Mouse (Mus musculus) hindbrain, embryonic 13.5 days (tissue): ENCODE results near the gene Mtfp1. TPM values are rescaled to one million over a fixed set of nuclear protein-coding genes. Genes with fewer than 3 reads are reported as not detected.
A peak's percentile ranks its signal among the peaks of the same experiment; 100 is the strongest.
"Not testable (repeated sequence)": the region's sequence is repeated elsewhere in the genome, so short reads cannot be mapped to it uniquely, and the experiment has no call there.

Experiments
- ATAC-seq: fragments of 200-750 bp; cut with Nextera tagmentation; 2 replicates; pipeline ENCODE4 v1.8.0; 2017; ENCODE audit warnings: moderate TSS enrichment; ENCODE audit not compliant: low FRiP score
- H3K27ac ChIP-seq: fragments of 300-500 bp; sonication (generic); 2 replicates; pipeline ENCODE4 v1.5.1; 2015; ENCODE audit warnings: inconsistent platforms, mild to moderate bottlenecking, moderate library complexity
- H3K27me3 ChIP-seq: fragments of 300-500 bp; sonication (generic); 2 replicates; pipeline ENCODE4 v1.6.1; 2015; ENCODE audit warnings: mild to moderate bottlenecking, inconsistent platforms
- H3K36me3 ChIP-seq: fragments of 300-500 bp; sonication (generic); 2 replicates; pipeline ENCODE4 v1.6.1; 2015; ENCODE audit warnings: mild to moderate bottlenecking, inconsistent platforms
- H3K4me1 ChIP-seq: fragments of 300-500 bp; sonication (generic); replicated peaks from 2 replicates; pipeline ENCODE4 v1.6.1; 2015; ENCODE audit warnings: inconsistent platforms
- H3K4me2 ChIP-seq: fragments of 300-500 bp; sonication (generic); 2 replicates; pipeline ENCODE4 v1.6.1; 2015; ENCODE audit warnings: inconsistent platforms, mild to moderate bottlenecking, moderate library complexity
- H3K4me3 ChIP-seq: fragments of 300-500 bp; sonication (generic); 2 replicates; pipeline ENCODE4 v1.5.1; 2015; ENCODE audit warnings: mild to moderate bottlenecking, inconsistent platforms
- H3K9ac ChIP-seq: fragments of 300-500 bp; sonication (generic); 2 replicates; pipeline ENCODE4 v1.6.1; 2015; ENCODE audit warnings: mild to moderate bottlenecking, inconsistent platforms
- H3K9me3 ChIP-seq: fragments of 300-500 bp; sonication (generic); 2 replicates; pipeline ENCODE4 v1.6.1; 2016; ENCODE audit warnings: inconsistent platforms
- WGBS: fragments of 180-500 bp; shearing (Covaris S2); methylation state at CpG from one replicate; pipeline ENCODE4 v1.1.7; 2015; 5-methylcytosine and 5-hydroxymethylcytosine counted together
- polyA plus RNA-seq: library from polyadenylated mRNA; unstranded; fragments of >200 nt; fragmentation: Nextera tagmentation; extraction: Ambion mirVana; gene quantifications from 2 replicates; pipeline ENCODE4 v1.2.1, GENCODE M21; 2015

Mtfp1 gene
- polyA plus RNA-seq, 1 experiment from 2014 or later: 5.7 TPM

- WGBS: 79% methylated on average over 10 of the region's 10 CpGs
- H3K4me1 ChIP-seq: peaks cover 12% of the 10 kb centered on the region
- peaks cover 22% of the 10 kb centered on the region for H3K27me3 ChIP-seq
- H3K4me3 ChIP-seq: no peak within 1 kb of the TSS
- H3K27ac ChIP-seq: no peak within 1 kb of the TSS
- no peak within 1 kb of the TSS for H3K4me2 ChIP-seq
- H3K9me3 ChIP-seq: peaks cover 12% of the 10 kb centered on the region; the same call in 1 of the 2 replicates
- ATAC-seq: no peak
- H3K36me3 ChIP-seq: no peaks in the 10 kb centered on the region
- H3K9ac ChIP-seq: no peak within 1 kb of the TSS
Measured at GRCm38 (mm10) chr11:4122742-4123579, 27.7 kb upstream of the Mtfp1 start, which contains the start of gene Sec14l2. Sec14l2 (minus strand) TSS chr11:4123415.

GRCm38 (mm10) chr11:4122226-4122625, 27.0 kb upstream of the Mtfp1 start:
- Histone ChIP-seq H3K36me3 (no peaks in the 10 kb centered on the region), H3K9me3 (peaks cover 12% of the 10 kb centered on the region; the same call in 1 of the 2 replicates), H3K9ac (no peak overlapping the region), H3K4me2 (no peak overlapping the region), H3K4me1 (peaks cover 20% of the 10 kb centered on the region), H3K4me3 (no peak overlapping the region), H3K27me3 (peaks cover 22% of the 10 kb centered on the region), H3K27ac (no peak overlapping the region)
- 70% methylated on average over 5 of the region's 5 CpGs for WGBS
- no peak for ATAC-seq

- Histone ChIP-seq H3K27me3 (peaks cover 26% of the 10 kb centered on the region), H3K36me3 (no peaks in the 10 kb centered on the region), H3K4me3 (no peak overlapping the region), H3K27ac (no peak overlapping the region), H3K4me2 (no peak overlapping the region), H3K4me1 (peaks cover 24% of the 10 kb centered on the region), H3K9me3 (peaks cover 7% of the 10 kb centered on the region; the same call in 1 of the 2 replicates), H3K9ac (no peak overlapping the region)
- no peak for ATAC-seq
- 83% methylated on average over 3 of the region's 3 CpGs for WGBS
Measured at GRCm38 (mm10) chr11:4121691-4122090, 26.4 kb upstream of the Mtfp1 start.

GRCm38 (mm10) chr11:4119635-4120034, 24.4 kb upstream of the Mtfp1 start:
- 80% methylated on average over 5 of the region's 5 CpGs for WGBS
- H3K9ac ChIP-seq: no peak overlapping the region
- H3K27me3 ChIP-seq: peaks cover 31% of the 10 kb centered on the region
- no peak for ATAC-seq
- no peak overlapping the region for H3K4me3 ChIP-seq
- no peaks in the 10 kb centered on the region for H3K9me3 ChIP-seq
- H3K27ac ChIP-seq: no peak overlapping the region
- H3K36me3 ChIP-seq: no peaks in the 10 kb centered on the region
- no peak overlapping the region for H3K4me2 ChIP-seq
- H3K4me1 ChIP-seq: peaks cover 31% of the 10 kb centered on the region

GRCm38 (mm10) chr11:4118081-4118921, 23.1 kb upstream of the Mtfp1 start:
- Histone ChIP-seq H3K4me1 (peaks cover 31% of the 10 kb centered on the region), H3K27ac (peak overlapping the region; percentile 42), H3K36me3 (no peaks in the 10 kb centered on the region), H3K9me3 (no peaks in the 10 kb centered on the region), H3K4me3 (peak overlapping the region; percentile 54), H3K27me3 (peaks cover 31% of the 10 kb centered on the region), H3K9ac (peak overlapping the region; percentile 80), H3K4me2 (peak overlapping the region; percentile 70)
- ATAC-seq: peak; percentile 73
- 2% methylated on average over 41 of the region's 41 CpGs for WGBS

GRCm38 (mm10) chr11:4117372-4118071, 22.3 kb upstream of the Mtfp1 start:
- H3K36me3 ChIP-seq: no peaks in the 10 kb centered on the region
- H3K27ac ChIP-seq: no peak overlapping the region
- ATAC-seq: peak; percentile 2; the same call in 1 of the 2 replicates
- no peaks in the 10 kb centered on the region for H3K9me3 ChIP-seq
- H3K4me1 ChIP-seq: peaks cover 31% of the 10 kb centered on the region
- H3K4me3 ChIP-seq: peak overlapping the region; percentile 54
- WGBS: 21% methylated on average over 3 of the region's 3 CpGs
- peak overlapping the region; percentile 80 for H3K9ac ChIP-seq
- peaks cover 31% of the 10 kb centered on the region for H3K27me3 ChIP-seq
- H3K4me2 ChIP-seq: peak overlapping the region; percentile 70

- H3K4me3 ChIP-seq: no peak overlapping the region
- no peaks in the 10 kb centered on the region for H3K36me3 ChIP-seq
- ATAC-seq: no peak
- no peak overlapping the region for H3K27ac ChIP-seq
- WGBS: 62% methylated on average over 11 of the region's 11 CpGs
- peaks cover 31% of the 10 kb centered on the region for H3K27me3 ChIP-seq
- H3K4me2 ChIP-seq: 0 out of 2 replicates have a peak overlapping the region, but pooled peaks have one; percentile 70
- no peaks in the 10 kb centered on the region for H3K9me3 ChIP-seq
- peak overlapping the region; percentile 19; the same call in 1 of the 2 replicates for H3K9ac ChIP-seq
- H3K4me1 ChIP-seq: peaks cover 31% of the 10 kb centered on the region
Measured at GRCm38 (mm10) chr11:4116458-4117141, 21.4 kb upstream of the Mtfp1 start.

GRCm38 (mm10) chr11:4115407-4115806, 20.2 kb upstream of the Mtfp1 start:
- H3K4me3 ChIP-seq: no peak overlapping the region
- 92% methylated on average over 4 of the region's 4 CpGs for WGBS
- no peak overlapping the region for H3K9ac ChIP-seq
- no peak for ATAC-seq
- H3K36me3 ChIP-seq: peaks cover 6% of the 10 kb centered on the region; the same call in 1 of the 2 replicates
- peaks cover 31% of the 10 kb centered on the region for H3K4me1 ChIP-seq
- peaks cover 24% of the 10 kb centered on the region for H3K27me3 ChIP-seq
- H3K4me2 ChIP-seq: no peak overlapping the region
- H3K27ac ChIP-seq: no peak overlapping the region
- H3K9me3 ChIP-seq: no peaks in the 10 kb centered on the region

GRCm38 (mm10) chr11:4114541-4114940, 19.3 kb upstream of the Mtfp1 start:
- not testable (repeated sequence) for H3K4me2 ChIP-seq, H3K9me3 ChIP-seq, H3K9ac ChIP-seq, H3K4me3 ChIP-seq, ATAC-seq, H3K27ac ChIP-seq
- Histone ChIP-seq H3K4me1 (peaks cover 31% of the 10 kb centered on the region), H3K36me3 (peaks cover 12% of the 10 kb centered on the region; the same call in 1 of the 2 replicates), H3K27me3 (peaks cover 15% of the 10 kb centered on the region)
- WGBS: 78% methylated on average over 6 of the region's 6 CpGs

GRCm38 (mm10) chr11:4113970-4114369, 18.7 kb upstream of the Mtfp1 start:
- 82% methylated on average over 6 of the region's 6 CpGs for WGBS
- Histone ChIP-seq H3K4me3 (no peak overlapping the region), H3K9me3 (no peaks in the 10 kb centered on the region), H3K4me1 (peaks cover 28% of the 10 kb centered on the region), H3K36me3 (peaks cover 16% of the 10 kb centered on the region), H3K9ac (no peak overlapping the region), H3K27ac (no peak overlapping the region), H3K4me2 (no peak overlapping the region), H3K27me3 (peaks cover 9% of the 10 kb centered on the region; the same call in 1 of the 2 replicates)
- no peak for ATAC-seq

GRCm38 (mm10) chr11:4113496-4113895, 18.3 kb upstream of the Mtfp1 start:
- Histone ChIP-seq H3K4me3 (no peak overlapping the region), H3K27me3 (peaks cover 8% of the 10 kb centered on the region; the same call in 1 of the 2 replicates), H3K4me1 (peaks cover 23% of the 10 kb centered on the region), H3K27ac (no peak overlapping the region), H3K36me3 (peaks cover 21% of the 10 kb centered on the region), H3K9me3 (no peaks in the 10 kb centered on the region), H3K9ac (no peak overlapping the region), H3K4me2 (no peak overlapping the region)
- 83% methylated on average over 4 of the region's 4 CpGs for WGBS
- ATAC-seq: no peak
